Mouse (Mus musculus): ENCODE results near the gene Olfr142. TPM values are rescaled to one million over a fixed set of nuclear protein-coding genes. Genes with fewer than 3 reads are reported as not detected.

Gene Olfr142
- not detected in 2 replicates for total RNA-seq (2012; rRNA removed)
- not detected in 2 replicates for total RNA-seq (2014; rRNA removed)
- not detected in 2 replicates for polyA plus RNA-seq (2012; ENCODE audit: insufficient read length, low read depth)

DNA sequence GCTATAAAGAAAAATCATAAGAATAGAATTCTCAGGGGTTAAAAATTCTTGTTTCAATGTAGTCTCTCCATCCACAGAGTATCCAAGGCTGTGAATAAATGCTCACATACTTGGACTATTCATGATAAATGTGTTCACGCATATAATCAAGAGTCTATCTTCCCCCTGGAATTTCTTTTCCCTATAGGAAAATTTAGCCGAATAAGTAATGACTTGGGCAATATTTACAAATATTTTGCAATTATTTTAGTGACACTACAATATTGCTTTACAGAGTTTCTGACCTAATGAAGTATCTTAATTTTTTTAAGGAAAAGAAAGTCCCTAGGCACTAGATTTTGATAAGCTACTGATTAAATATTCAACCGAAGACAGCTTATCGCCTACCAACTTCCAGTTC lies at the start of gene Olfr142:
Olfr142 (minus strand) TSS at position 101 of the 400 bp plus-strand sequence.
- Histone ChIP-seq H3K9ac (ENCODE audit: insufficient read depth, low read depth) (no peak within 1 kb of the TSS), H3K27me3 (replicated peaks) (peaks cover 4% of the 10 kb centered on the region), H3K4me2 (ENCODE audit: insufficient read depth, low read depth, poor library complexity, severe bottlenecking) (no peak within 1 kb of the TSS), H3K9me3 (replicated peaks; ENCODE audit: low read length) (no peaks in the 10 kb centered on the region), H3K79me2 (replicated peaks; ENCODE audit: control insufficient read depth, extremely low read depth, insufficient read depth, poor library complexity, severe bottlenecking) (no peaks in the 10 kb centered on the region), H3K36me3 (replicated peaks in 1 of 2; ENCODE audit: control insufficient read depth in 1 of 2, insufficient read depth in 1 of 2, low read length in 1 of 2) (no peaks in the 10 kb centered on the region), H3K4me3 (replicated peaks in 1 of 3; ENCODE audit: low read depth in 2 of 3, low read length in 2 of 3, poor library complexity in 1 of 3) (no peak within 1 kb of the TSS), H3K27ac (ENCODE audit: insufficient read depth, low read depth) (no peak within 1 kb of the TSS), H3K4me1 (ENCODE audit: control insufficient read depth in 1 of 2, insufficient read depth in 2 of 2) (no peaks in the 10 kb centered on the region)
- no peak for DNase-seq (ENCODE audit: extremely low read depth)
- in situ Hi-C loops (cut with MboI; ENCODE audit: low pct_ligation_motif_present, low pct_unique_long_range_greater_than_20kb, low sequenced_read_pairs) = no loop called here
- dilution Hi-C loops (cut with MboI; ENCODE audit: extremely low pct_ligation_motif_present, extremely low pct_unique_long_range_greater_than_20kb, low sequenced_read_pairs) = no loop called here
- no peak for TF ChIP-seq ELF1 (IDR thresholded peaks at IDR 0.05; ENCODE audit: low read depth, low read length)
- TF ChIP-seq CHD1 (IDR thresholded peaks at IDR 0.05; ENCODE audit: low read depth, low read length) = no peak
- no peak for TF ChIP-seq POLR2AphosphoS2 (IDR thresholded peaks at IDR 0.05; ENCODE audit: low read depth, low read length)

DNA sequence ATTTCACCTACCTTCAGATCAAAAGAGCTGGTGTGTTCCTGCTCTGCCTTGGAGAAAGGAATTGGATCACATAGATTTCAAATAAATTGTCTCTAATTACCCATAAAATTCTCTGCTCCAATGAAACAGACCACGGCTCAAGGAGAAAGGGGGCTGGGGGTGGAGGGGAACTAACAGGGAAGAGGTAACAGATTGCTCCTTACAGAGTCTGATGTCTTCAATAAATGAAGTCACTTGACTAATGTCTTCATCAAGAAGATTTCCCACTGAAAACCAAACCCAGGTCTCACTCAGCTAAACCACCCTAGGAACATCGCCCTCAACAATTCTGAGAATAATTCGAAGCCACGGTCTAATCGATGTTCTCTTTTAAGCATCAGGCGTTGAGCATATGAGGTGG lies 35.3 kb upstream of the Olfr142 start, which contains the start of gene Olfr1272:
Olfr1272 (minus strand) TSS at position 101 of the 400 bp plus-strand sequence.
- Histone ChIP-seq H3K27me3 (replicated peaks) (peaks cover 24% of the 10 kb centered on the region), H3K9ac (ENCODE audit: insufficient read depth, low read depth) (no peak within 1 kb of the TSS), H3K27ac (ENCODE audit: insufficient read depth, low read depth) (no peak within 1 kb of the TSS), H3K4me3 (replicated peaks in 1 of 3; ENCODE audit: low read depth in 2 of 3, low read length in 2 of 3, poor library complexity in 1 of 3) (no peak within 1 kb of the TSS), H3K36me3 (replicated peaks in 1 of 2; ENCODE audit: control insufficient read depth in 1 of 2, insufficient read depth in 1 of 2, low read length in 1 of 2) (no peaks in the 10 kb centered on the region), H3K9me3 (replicated peaks; ENCODE audit: low read length) (no peaks in the 10 kb centered on the region), H3K79me2 (replicated peaks; ENCODE audit: control insufficient read depth, extremely low read depth, insufficient read depth, poor library complexity, severe bottlenecking) (no peaks in the 10 kb centered on the region), H3K4me2 (ENCODE audit: insufficient read depth, low read depth, poor library complexity, severe bottlenecking) (no peak within 1 kb of the TSS), H3K4me1 (ENCODE audit: control insufficient read depth in 1 of 2, insufficient read depth in 2 of 2) (no peaks in the 10 kb centered on the region)
- in situ Hi-C loops (cut with MboI; ENCODE audit: low pct_ligation_motif_present, low pct_unique_long_range_greater_than_20kb, low sequenced_read_pairs) (no loop called here), dilution Hi-C loops (cut with MboI; ENCODE audit: extremely low pct_ligation_motif_present, extremely low pct_unique_long_range_greater_than_20kb, low sequenced_read_pairs) (no loop called here)
- no peak for DNase-seq (ENCODE audit: extremely low read depth)
- TF ChIP-seq ETS1 (conservative IDR thresholded peaks at IDR 0.05; ENCODE audit: low read depth, low read length) (no peak), PAX5 (IDR thresholded peaks at IDR 0.05; ENCODE audit: low read length) (no peak), MAFK (IDR thresholded peaks at IDR 0.05; ENCODE audit: insufficient replicate concordance, low read length) (no peak), GABPA (IDR thresholded peaks at IDR 0.05; ENCODE audit: insufficient replicate concordance, low read depth, low read length) (no peak), NELFE (IDR thresholded peaks at IDR 0.05; ENCODE audit: low read depth, low read length) (no peak), SIN3A (IDR thresholded peaks at IDR 0.05; ENCODE audit: low read length) (no peak), MAZ (IDR thresholded peaks at IDR 0.05; ENCODE audit: low read depth, low read length) (no peak), RCOR1 (conservative IDR thresholded peaks at IDR 0.05; ENCODE audit: low read depth, low read length) (no peak), TCF12 (IDR thresholded peaks at IDR 0.05; ENCODE audit: low read depth, low read length) (no peak), ZNF384 (IDR thresholded peaks at IDR 0.05; ENCODE audit: low read depth, low read length) (no peak), EP300 (IDR thresholded peaks at IDR 0.05; ENCODE audit: low read length) (no peak), CHD2 (IDR thresholded peaks at IDR 0.05; ENCODE audit: low read length) (no peak)
